Mouse (Mus musculus): ENCODE results near the gene Ift172. TPM values are rescaled to one million over a fixed set of nuclear protein-coding genes. Genes with fewer than 3 reads are reported as not detected.

Ift172 gene
- 17.8 and 20.1 TPM in 2 replicates for total RNA-seq (2014; rRNA removed)
- 11.0 and 11.7 TPM in 2 replicates for polyA plus RNA-seq (2012; rRNA removed)

DNA sequence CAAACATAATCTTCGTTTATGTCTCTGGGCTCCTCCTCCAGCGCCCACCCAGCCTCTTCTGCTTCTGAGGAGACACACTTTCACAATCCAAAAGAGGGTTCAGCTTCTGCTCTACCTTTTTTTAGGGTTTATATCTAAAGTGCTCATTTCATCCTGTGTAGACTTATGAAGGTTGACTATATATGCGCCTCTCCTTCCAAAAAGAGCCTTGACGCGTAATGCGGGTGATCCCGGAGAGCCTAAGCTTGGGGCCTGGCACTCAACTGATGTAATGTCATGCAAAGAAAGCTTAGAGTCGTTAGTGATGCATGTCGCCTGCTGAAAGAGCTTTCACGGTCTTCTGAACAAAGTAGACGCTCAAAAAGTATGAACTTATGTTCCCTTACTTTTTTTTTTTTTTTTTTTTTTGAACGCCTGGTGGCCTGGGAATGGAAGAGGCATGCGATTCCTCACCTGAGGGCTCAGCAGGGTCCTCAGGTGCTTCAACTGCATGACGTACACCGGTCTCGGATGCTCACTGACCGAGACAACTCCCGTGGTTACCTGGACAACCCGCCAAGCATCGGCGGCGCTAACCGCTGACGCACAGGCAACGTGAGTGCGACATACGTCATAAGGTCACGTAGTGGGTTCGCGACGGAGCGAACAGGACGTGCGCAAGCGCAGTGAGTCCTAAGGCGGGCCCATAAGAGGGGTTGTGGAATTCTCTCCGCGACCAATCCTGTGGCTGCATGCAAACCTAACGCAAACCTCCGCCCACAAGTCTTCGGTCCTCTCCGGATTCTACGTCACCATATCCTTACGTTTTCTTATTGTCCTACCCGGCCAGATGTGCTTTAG lies at the start of gene Ift172:
TSS of gene Ift172 (minus strand) at position 596 of the 840 bp plus-strand sequence.
- Histone ChIP-seq H3K79me2 (ENCODE audit: control insufficient read depth, insufficient read depth, low read length) (peaks cover 4% of the 10 kb centered on the region; the same call in 1 of the 2 replicates), H3K9ac (ENCODE audit: low read depth, low read length) (peak within 1 kb of the TSS; percentile 65), H3K36me3 (ENCODE audit: control insufficient read depth, insufficient read depth, low read length) (peaks cover 2% of the 10 kb centered on the region; the same call in 1 of the 2 replicates), H3K27me3 (ENCODE audit: control insufficient read depth, insufficient read depth, low read length) (no peaks in the 10 kb centered on the region), H3K4me1 (ENCODE audit: control insufficient read depth, insufficient read depth, low read length) (peaks cover 3% of the 10 kb centered on the region; the same call in 1 of the 2 replicates), H3K27ac (replicated peaks; ENCODE audit: insufficient read depth, low read depth, low read length) (peak within 1 kb of the TSS; percentile 69), H3K4me3 (ENCODE audit: insufficient read depth, low read depth, low read length) (peak within 1 kb of the TSS; percentile 55)
- TF ChIP-seq POLR2A (IDR thresholded peaks at IDR 0.05; ENCODE audit: extremely low read depth, insufficient read depth, low read length), result peak; percentile 48; the same call in 1 of the 2 replicates
- TF ChIP-seq CTCF (IDR thresholded peaks at IDR 0.05; ENCODE audit: low read depth, low read length), result no peak
- 3% methylated on average over 45 of the region's 45 CpGs for WGBS
- DNase-seq (ENCODE audit: extremely low read depth, low read depth, low spot score), result peak; percentile 98

DNA sequence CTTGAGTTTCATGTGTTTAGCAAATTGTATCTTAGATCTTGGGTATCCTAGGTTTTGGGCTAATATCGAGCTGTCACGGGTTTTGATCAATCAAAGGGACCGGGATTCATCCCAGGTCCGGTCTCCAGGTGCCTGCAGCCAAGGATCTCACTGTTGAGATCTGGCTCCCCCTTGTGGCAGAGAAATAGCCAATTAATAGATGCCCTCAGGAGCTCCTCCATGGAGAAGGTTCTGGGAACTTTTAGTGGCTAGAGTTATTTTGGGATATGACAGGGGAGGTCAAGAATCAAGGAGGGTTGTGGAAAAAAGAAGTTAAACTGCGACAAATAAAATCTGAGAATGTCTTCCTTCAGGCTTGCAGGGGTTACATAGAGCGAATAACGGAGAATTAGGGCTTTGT lies 37.3 kb upstream of the Ift172 start:
- DNase-seq (ENCODE audit: extremely low read depth, low read depth, low spot score), result peak; percentile 53
- no peaks in the 10 kb centered on the region for H3K4me1 ChIP-seq (ENCODE audit: control insufficient read depth, insufficient read depth, low read length)
- H3K27me3 ChIP-seq (ENCODE audit: control insufficient read depth, insufficient read depth, low read length), result no peaks in the 10 kb centered on the region
- H3K4me3 ChIP-seq (ENCODE audit: insufficient read depth, low read depth, low read length), result no peak overlapping the region
- 31% methylated on average over 7 of the region's 7 CpGs for WGBS
- TF ChIP-seq POLR2A (IDR thresholded peaks at IDR 0.05; ENCODE audit: extremely low read depth, insufficient read depth, low read length) (no peak), CTCF (IDR thresholded peaks at IDR 0.05; ENCODE audit: low read depth, low read length) (peak; percentile 76)
- H3K27ac ChIP-seq (replicated peaks; ENCODE audit: insufficient read depth, low read depth, low read length), result no peak overlapping the region
- H3K36me3 ChIP-seq (ENCODE audit: control insufficient read depth, insufficient read depth, low read length), result peaks cover 24% of the 10 kb centered on the region; the same call in 1 of the 2 replicates
- H3K9ac ChIP-seq (ENCODE audit: low read depth, low read length), result no peak overlapping the region
- no peaks in the 10 kb centered on the region for H3K79me2 ChIP-seq (ENCODE audit: control insufficient read depth, insufficient read depth, low read length)

- Histone ChIP-seq H3K4me1 (ENCODE audit: control insufficient read depth, insufficient read depth, low read length) (no peaks in the 10 kb centered on the region), H3K9ac (ENCODE audit: low read depth, low read length) (no peak overlapping the region), H3K79me2 (ENCODE audit: control insufficient read depth, insufficient read depth, low read length) (no peaks in the 10 kb centered on the region), H3K27ac (replicated peaks; ENCODE audit: insufficient read depth, low read depth, low read length) (no peak overlapping the region), H3K36me3 (ENCODE audit: control insufficient read depth, insufficient read depth, low read length) (peaks cover 30% of the 10 kb centered on the region; the same call in 1 of the 2 replicates), H3K27me3 (ENCODE audit: control insufficient read depth, insufficient read depth, low read length) (no peaks in the 10 kb centered on the region), H3K4me3 (ENCODE audit: insufficient read depth, low read depth, low read length) (no peak overlapping the region)
- TF ChIP-seq POLR2A (IDR thresholded peaks at IDR 0.05; ENCODE audit: extremely low read depth, insufficient read depth, low read length) (no peak), CTCF (IDR thresholded peaks at IDR 0.05; ENCODE audit: low read depth, low read length) (peak; percentile 19; the same call in 1 of the 2 replicates)
- no peak for DNase-seq (ENCODE audit: extremely low read depth, low read depth, low spot score)
- WGBS, result 52% methylated on average over 5 of the region's 5 CpGs
These were observed 35.9 kb upstream of the Ift172 start for GRCm38 (mm10) chr5:31326850-31327249.

- Histone ChIP-seq H3K27ac (replicated peaks; ENCODE audit: insufficient read depth, low read depth, low read length) (no peak overlapping the region), H3K27me3 (ENCODE audit: control insufficient read depth, insufficient read depth, low read length) (no peaks in the 10 kb centered on the region), H3K36me3 (ENCODE audit: control insufficient read depth, insufficient read depth, low read length) (peaks cover 35% of the 10 kb centered on the region; the same call in 1 of the 2 replicates), H3K4me3 (ENCODE audit: insufficient read depth, low read depth, low read length) (no peak overlapping the region), H3K4me1 (ENCODE audit: control insufficient read depth, insufficient read depth, low read length) (no peaks in the 10 kb centered on the region; the same call in 1 of the 2 replicates), H3K79me2 (ENCODE audit: control insufficient read depth, insufficient read depth, low read length) (no peaks in the 10 kb centered on the region), H3K9ac (ENCODE audit: low read depth, low read length) (no peak overlapping the region)
- 77% methylated on average over 3 of the region's 3 CpGs for WGBS
- no peak for TF ChIP-seq POLR2A (IDR thresholded peaks at IDR 0.05; ENCODE audit: extremely low read depth, insufficient read depth, low read length)
- no peak for TF ChIP-seq CTCF (IDR thresholded peaks at IDR 0.05; ENCODE audit: low read depth, low read length)
- no peak for DNase-seq (ENCODE audit: extremely low read depth, low read depth, low spot score)
These were observed 33.2 kb upstream of the Ift172 start for GRCm38 (mm10) chr5:31324085-31324484.

- TF ChIP-seq POLR2A (IDR thresholded peaks at IDR 0.05; ENCODE audit: extremely low read depth, insufficient read depth, low read length) (no peak), CTCF (IDR thresholded peaks at IDR 0.05; ENCODE audit: low read depth, low read length) (no peak)
- H3K36me3 ChIP-seq (ENCODE audit: control insufficient read depth, insufficient read depth, low read length), result peaks cover 35% of the 10 kb centered on the region; the same call in 1 of the 2 replicates
- H3K27ac ChIP-seq (replicated peaks; ENCODE audit: insufficient read depth, low read depth, low read length), result no peak overlapping the region
- DNase-seq (ENCODE audit: extremely low read depth, low read depth, low spot score), result peak; percentile 58
- H3K79me2 ChIP-seq (ENCODE audit: control insufficient read depth, insufficient read depth, low read length), result no peaks in the 10 kb centered on the region
- H3K4me3 ChIP-seq (ENCODE audit: insufficient read depth, low read depth, low read length), result no peak overlapping the region
- no peak overlapping the region for H3K9ac ChIP-seq (ENCODE audit: low read depth, low read length)
- H3K4me1 ChIP-seq (ENCODE audit: control insufficient read depth, insufficient read depth, low read length), result no peaks in the 10 kb centered on the region; the same call in 1 of the 2 replicates
- H3K27me3 ChIP-seq (ENCODE audit: control insufficient read depth, insufficient read depth, low read length), result no peaks in the 10 kb centered on the region
- 55% methylated on average over 3 of the region's 3 CpGs for WGBS
These were observed 31.9 kb upstream of the Ift172 start for GRCm38 (mm10) chr5:31322776-31323175.

All from liver, adult 2 months (tissue).